Mouse (Mus musculus): ENCODE measurements around the gene Kif22.

The Kif22 gene

DNA sequence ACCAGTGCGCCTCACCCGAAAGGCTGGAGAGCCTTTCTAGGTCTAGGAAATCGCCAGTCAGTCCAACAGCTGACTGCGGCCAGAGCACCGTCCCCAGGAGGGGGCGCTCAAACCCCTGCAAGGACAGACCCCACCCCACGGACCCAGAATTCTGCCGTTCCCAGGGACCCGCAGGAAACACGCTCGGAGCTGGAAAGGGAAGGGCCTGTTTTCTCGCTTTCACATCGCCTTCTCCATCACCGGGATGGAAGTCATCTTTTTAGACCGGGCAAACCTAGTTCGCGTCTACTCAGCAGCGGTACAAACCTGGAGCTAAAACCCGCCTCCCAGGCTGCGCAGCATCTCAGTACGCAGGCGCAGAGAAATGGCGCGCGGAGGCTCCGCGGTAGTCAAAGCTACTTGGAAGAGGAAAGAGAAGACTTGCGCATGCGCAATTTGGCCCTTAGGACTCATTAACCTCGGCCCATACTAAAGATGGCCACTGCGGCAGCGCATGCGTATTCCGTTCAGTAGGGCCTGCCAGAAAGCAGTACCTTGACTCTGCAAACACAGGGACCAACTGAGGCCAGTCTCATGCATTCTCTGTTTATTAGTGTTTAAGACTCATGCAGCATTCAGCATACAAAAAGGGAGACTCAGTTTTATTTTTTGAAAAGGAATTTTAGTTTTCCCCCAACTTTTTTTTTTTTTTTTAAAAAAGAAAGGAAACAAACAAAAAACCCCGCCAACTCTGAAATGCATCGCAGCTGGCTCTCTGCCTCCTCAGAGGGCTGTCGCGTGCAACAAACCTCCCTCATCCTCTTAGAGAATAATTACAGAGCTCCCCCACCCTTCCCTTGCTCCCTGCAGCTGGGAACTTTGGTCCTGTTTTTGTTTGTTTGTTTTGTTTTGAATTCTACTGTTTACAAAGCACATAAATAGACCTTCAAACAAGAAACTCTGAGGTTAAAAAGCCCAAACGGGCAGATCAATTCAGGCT is 25.0 kb downstream of the Kif22 start, which contains the start of gene Pagr1a:
TSS of gene Pagr1a (minus strand) at position 382 of the 979 bp plus-strand sequence.
- DNase-seq (ENCODE audit: low read depth, low spot score) = peak; percentile 100

DNA sequence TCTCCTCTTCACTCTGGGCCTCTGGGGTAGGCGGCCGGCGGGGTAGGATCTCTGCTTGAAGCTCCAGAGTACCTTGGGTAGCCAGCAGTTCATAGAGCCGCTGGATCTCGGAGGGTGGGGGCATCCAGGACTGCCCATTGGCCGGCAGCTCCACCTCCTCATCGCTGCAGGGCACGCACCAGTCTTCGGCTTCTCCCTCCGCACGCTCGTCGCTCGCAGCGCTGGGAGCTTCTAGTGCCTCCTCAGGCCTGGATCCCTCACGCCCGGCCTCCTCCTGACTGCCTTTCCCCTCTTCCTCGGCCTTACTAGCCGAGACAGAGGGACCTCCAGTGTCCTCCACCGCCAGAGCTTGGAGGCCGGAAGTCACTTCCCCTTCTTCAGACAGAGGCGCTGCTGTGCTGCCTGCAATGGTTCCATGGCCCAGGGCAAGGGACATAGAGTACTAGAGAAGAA is 25.8 kb downstream of the Kif22 start:
- DNase-seq (ENCODE audit: low read depth, low spot score) = no peak

DNA sequence TGATC is 26.0 kb downstream of the Kif22 start, which contains the start of gene Pagr1b:
TSS of gene Pagr1b (minus strand) at position 4 of the 5 bp plus-strand sequence.
- no peak for DNase-seq (ENCODE audit: low read depth, low spot score)

DNA sequence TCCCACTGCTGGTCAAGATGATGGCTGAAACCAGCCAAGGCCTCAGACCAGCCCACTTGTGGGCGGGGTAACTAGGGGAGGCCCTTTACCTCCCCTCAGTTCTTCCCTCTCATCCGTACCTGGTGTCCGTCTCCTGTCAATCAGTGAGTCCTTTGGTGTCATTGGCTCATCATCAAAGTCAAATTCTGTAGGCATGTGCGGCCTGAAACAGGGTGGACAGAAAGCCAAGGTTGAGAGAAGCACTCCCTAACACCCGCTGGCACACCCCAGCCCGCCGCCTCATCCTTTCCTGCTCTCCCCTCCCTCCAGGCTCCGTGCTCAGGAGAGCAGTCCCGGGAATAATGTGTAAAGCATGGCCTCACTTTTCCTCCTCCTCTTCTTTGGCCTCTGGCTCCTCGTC is 26.2 kb downstream of the Kif22 start:
- no peak for DNase-seq (ENCODE audit: low read depth, low spot score)

DNA sequence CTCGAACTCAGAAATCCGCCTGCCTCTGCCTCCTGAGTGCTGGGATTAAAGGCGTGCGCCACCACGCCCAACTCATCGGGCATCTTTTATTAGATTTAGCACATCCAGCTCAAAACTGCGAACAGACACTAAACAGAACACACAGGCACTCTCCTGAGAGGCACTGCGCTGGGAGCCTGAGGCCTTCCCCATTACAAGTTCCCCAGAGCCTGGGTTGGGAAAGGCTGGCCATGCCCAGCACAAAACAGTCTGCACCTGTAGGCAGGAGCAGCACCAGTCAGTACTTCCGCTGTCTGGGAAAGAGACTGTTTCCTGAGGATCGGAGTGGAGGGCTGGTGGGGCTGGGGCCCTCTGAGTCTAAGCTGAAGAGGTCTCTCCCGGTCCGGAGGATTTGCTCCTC is 27.3 kb downstream of the Kif22 start:
- DNase-seq (ENCODE audit: low read depth, low spot score) = no peak

DNA sequence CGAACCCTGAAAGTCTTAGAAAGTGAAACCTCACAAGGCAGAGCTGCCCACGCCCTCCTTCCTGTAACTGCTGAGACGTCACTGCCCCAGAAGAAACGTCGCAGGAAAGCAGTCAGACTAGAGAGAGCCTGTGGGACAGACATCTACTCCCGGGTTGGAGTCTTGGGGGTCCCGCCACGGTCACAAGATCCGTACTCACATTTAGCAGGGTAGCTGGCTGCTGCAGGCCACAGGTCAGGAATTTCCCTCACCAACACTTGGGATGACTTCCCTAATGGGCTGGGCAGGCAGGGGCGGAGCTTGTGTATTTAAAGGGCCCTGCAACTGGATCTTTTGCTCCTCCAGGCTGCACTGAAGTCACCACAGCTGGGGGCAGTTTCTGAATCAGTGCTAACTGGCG is 28.0 kb downstream of the Kif22 start, which contains the start of gene Mvp:
TSS of gene Mvp (minus strand) at position 302 of the 400 bp plus-strand sequence.
- DNase-seq (ENCODE audit: low read depth, low spot score) = no peak

DNA sequence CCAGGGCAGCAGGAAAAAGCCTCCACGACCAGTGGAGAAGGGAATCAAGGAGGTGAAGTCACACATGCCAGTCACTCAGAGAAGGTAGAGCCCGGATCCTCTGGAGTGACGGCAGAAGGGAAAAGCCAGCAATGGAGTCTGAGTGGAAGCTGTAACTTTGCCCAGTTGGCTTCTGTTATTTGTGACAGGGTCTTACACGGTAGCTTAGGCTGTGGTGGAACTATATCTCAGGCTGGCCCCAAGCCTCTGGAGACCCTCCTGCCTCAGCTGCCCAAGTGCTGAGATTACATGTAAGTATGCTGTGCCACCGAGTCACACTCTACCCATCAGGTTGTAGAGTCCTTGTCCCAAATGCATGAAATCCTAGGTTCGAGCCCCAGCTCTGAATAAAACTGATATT is 28.9 kb downstream of the Kif22 start:
- DNase-seq (ENCODE audit: low read depth, low spot score) = no peak

DNA sequence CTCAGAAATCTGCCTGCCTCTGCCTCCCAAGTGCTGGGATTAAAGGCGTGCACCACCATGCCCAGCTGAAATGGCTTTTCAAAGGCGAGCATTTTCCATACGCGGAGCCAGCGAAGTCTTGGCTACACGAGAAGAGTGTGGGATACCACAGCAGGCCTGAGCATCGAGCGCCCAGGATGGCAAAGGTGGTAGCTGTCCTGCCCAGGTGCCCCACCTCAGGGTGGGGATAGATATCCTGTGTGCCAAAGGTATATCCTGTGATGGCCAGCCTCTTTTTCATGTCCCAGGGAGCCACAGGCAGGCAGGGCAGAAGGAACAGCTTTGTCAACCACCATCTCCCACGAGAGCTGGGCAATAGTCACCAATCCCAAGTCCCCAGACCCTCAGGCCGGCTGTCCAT is 29.4 kb downstream of the Kif22 start:
- DNase-seq (ENCODE audit: low read depth, low spot score) = no peak

DNA sequence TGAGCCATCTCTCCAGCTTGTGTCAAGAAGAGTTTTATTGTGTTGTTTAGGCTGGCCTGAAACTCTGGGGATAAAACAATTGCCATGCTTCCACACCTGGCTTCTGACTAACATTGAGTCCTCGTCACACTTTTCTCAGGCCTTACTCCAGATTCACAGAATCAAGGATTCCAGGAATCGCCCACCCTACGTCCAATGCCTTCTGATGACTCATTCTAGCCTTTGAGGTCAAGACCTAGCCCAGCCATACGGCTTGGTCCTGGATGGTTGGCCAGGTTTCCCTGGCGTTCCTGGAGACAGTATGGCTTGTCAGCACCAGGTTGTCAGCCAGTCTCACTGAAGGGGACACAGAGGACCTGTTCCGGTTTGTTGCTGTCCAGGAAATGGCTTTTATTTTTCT is 29.9 kb downstream of the Kif22 start:
- DNase-seq (ENCODE audit: low read depth, low spot score) = no peak

DNA sequence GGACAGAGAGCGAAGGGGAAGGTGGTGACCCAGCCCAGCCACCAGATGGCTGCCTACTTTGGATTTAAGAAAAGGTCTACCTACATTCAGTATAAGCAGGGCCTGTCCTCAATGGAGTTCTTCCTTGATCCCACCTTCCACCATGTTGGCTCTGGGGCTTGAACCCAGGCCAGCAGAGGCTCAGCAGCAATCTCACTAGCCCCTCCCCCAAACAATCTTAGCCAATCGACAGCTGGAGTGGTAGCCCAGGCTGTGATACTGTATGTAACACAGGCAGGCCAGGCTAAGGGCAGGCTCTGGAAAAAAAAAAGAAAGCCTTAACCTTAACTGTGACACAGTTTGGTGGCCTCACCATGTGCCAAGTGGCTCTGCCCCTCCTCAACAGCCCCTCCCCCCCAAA is 30.6 kb downstream of the Kif22 start:
- DNase-seq (ENCODE audit: low read depth, low spot score) = no peak

DNA sequence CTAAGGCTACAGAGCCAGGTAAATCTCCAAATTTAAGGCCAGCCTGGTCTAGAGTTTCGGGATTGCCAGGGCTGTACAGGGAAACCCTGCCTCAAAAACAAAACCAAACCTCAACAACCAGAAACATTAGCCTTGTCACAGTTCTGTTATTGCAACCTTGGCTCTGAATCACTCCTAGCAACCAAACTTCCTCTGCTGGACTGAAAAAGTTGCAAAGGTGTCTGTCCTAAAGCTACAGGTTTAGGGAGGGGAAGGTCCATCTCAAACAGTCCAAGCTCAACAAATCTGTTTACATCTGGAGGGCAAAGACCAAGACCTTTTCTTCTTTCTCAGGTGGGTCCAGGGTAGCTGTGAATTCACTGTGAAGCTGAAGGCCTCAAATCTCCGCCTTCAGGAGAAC is 31.2 kb downstream of the Kif22 start:
- no peak for DNase-seq (ENCODE audit: low read depth, low spot score)

DNA sequence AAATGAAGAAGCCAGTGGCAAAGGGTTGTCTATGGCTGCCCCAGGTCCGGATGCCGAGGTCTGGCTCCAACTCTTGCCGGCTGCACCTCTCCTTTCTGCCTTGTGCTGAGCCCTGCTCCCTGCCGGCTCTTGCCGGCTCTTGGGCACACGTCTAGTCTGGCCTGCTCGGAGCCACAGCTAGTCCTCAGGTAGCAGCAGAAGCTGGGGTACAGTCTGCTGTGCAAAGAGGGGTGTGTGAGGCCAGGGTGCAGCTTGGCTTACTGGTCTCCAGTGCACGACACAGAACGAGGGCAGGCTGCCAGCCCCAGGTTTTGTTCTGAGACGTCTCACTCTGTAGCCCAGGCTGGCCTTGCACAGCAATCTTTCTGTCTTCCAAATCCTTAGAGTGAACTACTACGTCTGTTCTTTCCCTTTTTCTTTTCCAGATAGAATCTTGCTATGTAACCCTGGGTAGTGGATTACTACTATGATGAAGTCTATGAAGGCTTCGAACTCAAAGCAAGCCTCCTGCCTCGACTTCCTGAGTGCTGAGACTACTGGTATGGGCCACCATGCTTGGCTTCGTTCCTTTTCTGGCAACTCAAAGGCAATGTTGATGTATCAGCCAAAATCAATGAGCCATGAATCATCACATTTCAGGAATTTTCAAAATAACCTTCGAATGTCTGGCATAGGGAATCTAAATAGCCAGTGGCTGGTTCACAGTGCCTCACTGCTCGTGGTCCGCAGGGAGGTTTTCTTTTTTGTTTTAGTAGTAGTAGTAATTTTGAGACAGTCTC is 32.8 kb downstream of the Kif22 start:
- no peak for DNase-seq (ENCODE audit: low read depth, low spot score)

DNA sequence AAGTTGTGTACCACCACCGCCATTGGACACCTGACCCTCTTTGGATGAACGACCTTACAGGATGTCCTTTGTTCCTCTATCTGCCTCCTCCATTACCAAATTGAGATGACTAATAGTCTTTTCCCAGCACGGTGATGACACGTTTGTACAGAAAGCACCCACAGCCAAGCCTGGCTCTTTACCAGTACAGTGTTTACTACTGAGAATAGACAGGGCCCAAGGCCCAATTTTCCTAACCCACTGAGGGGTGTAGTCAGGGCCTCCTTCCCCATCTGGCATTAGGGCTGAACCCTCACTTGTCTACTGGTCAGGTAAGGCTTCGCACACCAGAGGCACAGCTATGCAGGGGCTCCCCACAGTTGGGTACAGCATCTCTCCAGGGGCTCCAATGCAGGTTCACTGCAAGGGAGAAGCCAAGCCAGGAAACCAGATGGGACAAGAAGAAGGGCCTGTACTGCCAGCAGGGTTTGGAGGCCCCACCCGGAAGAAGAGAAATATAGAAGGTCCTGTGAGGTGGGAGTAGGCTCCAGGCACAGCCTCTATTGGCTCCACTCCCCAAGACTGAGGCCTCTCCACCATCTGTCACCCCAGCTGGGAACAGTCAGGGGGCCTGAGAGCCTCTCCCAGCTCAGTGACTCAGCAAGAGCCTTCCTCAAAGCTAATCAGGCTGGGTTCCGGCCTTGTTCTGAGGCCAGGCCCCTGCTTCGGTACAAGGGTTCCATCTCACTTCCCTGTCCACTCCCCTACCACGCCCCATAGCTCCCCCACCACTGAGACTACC is 33.8 kb downstream of the Kif22 start:
- peak; percentile 66 for DNase-seq (ENCODE audit: low read depth, low spot score)

DNA sequence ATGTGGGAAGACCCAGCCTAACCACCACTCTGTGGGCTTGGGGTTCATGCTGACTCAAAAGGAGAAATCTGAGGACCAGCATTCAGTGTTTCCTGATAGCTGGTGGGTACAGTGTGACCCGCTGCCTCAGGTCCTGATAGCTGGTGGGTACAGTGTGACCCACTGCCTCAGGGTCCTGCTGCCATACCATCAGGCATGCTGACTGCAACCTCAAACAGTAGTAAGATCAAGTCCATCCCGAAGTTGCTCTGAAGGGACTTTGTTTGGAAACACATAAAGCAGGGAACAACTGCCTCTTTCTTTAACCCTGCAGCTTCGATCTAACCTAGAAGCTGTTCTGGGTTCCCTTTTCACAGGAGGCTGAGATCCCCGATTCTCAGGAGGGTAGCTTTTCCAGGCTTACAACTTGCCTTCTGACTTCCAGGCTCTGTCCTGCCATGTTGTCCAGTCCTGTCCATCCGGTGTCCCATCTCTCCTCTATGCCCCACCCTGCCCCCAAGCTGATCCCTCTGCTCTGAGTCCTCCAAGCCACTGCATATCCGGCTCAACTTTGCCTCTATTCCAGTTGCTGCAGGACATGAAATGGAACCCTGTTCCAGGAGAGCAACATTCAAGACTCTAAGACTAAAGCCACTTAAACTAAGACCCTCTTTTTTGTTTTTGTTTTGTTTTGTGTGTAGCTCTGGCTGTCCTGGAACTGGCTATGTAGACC is 34.8 kb downstream of the Kif22 start:
- DNase-seq (ENCODE audit: low read depth, low spot score) = no peak

DNA sequence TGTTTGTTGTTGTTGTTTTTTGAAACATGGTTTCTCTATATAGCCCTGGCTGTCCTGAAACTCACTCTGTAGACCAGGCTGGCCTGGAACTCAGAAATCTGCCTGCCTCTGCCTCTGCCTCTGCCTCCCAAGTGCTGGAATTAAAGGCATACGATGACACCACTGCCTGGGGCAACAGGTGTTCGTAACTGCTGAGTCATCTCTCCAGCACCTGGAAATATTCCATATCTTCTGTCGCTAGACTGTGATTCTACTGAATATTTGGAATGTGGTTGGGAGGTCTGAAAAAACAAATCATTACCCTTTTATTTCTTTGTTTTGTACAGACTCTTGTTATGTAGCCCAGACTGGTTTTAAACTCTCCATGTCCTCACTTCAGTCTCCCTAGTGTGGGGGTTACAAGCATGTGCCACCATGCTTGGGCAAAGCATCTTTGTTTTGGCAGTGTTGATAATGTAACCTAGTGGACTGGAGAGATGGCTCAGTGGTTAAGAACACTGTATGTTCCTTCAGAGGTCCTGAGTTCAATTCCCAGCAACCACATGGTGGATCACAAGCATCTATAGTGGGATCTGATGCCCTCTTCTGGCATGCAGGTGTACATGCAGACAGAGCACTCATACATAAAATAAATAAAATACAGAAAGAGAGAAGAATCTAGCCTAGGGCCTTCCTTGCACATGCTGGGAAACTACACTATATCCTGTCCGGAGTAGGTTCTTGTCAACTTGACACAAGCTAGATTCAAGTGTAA is 38.0 kb downstream of the Kif22 start:
- no peak for DNase-seq (ENCODE audit: low read depth, low spot score)

DNA sequence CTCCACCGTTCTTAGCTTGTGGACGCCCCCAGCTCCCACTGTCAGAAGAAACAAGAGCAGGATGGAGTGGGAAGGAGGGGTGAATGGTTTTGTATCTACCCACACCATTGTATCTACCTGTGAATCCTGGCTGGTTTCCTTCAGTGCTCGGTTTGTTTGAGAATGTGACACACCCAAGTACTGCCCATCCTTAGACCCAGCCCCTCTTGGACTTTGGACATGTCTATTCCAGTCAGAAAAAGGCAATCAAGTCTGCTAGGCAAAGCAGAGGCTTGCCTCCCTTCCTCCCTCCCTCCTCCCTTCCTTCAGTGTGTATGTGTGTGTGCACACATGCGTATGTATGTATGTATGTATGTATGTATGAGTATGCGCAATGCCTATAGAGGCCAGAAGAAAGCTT is 38.7 kb downstream of the Kif22 start:
- no peak for DNase-seq (ENCODE audit: low read depth, low spot score)

DNA sequence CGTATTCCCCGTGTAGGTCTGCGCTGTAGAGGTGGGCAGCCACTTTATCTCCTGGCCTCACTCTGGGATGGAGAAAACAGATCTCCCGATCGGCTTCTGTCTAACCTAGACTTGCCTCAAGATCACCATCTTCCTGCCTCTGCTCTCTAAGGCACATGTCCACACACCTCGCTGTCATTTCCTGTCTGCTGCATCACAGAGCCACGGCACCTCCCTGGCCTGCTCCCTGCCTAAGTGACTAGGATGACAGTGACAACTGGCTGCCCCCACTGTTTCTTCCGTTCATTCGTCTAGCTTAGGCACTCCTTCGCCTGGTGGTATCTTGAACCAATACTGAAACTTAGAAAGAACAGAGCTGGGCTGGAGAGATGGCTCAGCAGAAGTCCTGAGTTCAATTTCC is 42.7 kb downstream of the Kif22 start:
- DNase-seq (ENCODE audit: low read depth, low spot score) = no peak

DNA sequence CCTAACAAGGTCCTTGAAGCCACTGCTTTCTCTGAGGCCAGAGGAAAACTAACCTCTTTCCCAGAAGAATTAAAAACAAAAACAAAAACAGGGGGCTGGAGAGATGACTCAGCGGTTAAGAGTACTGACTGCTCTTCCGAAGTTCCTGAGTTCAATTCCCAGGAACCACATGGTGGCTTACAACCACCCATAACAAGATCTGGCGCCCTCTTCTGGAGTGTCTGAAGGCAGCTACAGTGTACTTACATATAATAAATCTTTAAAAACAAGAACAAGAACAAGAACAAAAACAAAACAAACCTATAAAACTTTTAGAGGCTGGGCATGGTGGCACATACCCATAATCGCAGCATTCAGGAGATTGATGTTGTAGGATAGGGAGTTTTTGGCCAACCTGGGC is 45.8 kb downstream of the Kif22 start:
- no peak for DNase-seq (ENCODE audit: low read depth, low spot score)

DNA sequence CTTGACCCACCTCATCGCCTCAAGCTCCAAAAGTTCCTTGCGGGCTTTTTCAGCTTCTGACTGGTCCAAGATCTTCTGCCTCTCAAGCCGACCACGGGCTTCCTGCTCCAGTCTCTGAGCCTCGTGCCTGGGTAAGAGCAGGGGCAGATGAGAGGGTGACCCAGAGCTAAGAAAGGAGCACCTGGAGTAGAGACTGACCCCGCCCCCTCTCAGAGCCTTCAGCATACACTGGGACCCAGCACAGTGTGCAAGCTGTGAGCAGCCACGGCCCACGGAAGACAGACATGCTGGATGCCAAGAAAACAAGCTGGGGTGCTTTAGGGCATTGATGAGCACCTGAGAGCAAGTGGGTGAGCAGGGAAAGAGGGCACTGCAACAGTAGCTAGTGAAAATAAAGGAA is 53.5 kb downstream of the Kif22 start:
- DNase-seq (ENCODE audit: low read depth, low spot score) = no peak

DNA sequence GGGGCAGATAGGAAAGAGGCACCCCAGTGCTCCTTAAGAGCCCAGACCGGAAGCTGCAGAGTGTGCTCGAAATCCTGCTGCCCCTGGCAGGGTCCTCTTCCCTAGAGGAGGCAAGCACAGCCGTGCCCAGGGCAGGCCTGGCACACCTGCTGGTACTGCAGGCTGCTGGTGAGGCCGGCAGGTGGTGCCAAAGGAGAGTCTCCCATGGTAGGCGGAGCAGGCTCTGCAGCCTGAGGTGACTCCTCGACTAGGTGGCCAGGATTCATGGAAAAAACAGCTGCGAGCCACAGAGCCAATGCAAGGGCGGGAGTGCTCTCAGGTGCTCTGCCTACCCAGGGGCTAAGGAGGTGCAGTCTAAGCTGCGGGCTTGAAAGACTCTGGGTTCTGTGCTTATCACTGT is 56.0 kb downstream of the Kif22 start:
- DNase-seq (ENCODE audit: low read depth, low spot score) = no peak
